Mouse (Mus musculus): Measurements from ENCODE around the gene Tspan18.

The Tspan18 gene

GRCm38 (mm10) chr2:93177668-93178312 is 156.5 kb downstream of the Tspan18 start:
- DNase-seq = peak; percentile 77 to 78

- DNase-seq = peak; percentile 94 to 96
Observed at GRCm38 (mm10) chr2:93176871-93177667, 157.2 kb downstream of the Tspan18 start.

GRCm38 (mm10) chr2:93176193-93176798 is 158.0 kb downstream of the Tspan18 start:
- DNase-seq = peak; percentile 87 to 89

GRCm38 (mm10) chr2:93175721-93176120 is 158.6 kb downstream of the Tspan18 start:
- peak; percentile 54 to 59 for DNase-seq

GRCm38 (mm10) chr2:93175278-93175677 is 159.0 kb downstream of the Tspan18 start:
- DNase-seq = no peak

GRCm38 (mm10) chr2:93174159-93174558 is 160.1 kb downstream of the Tspan18 start:
- peak in 1 of 2 experiments; percentile 61 for DNase-seq

GRCm38 (mm10) chr2:93172460-93172859 is 161.8 kb downstream of the Tspan18 start:
- DNase-seq = no peak

- no peak for DNase-seq
Observed at GRCm38 (mm10) chr2:93171929-93172328, 162.4 kb downstream of the Tspan18 start.

- DNase-seq = peak; percentile 74 to 80
Observed at GRCm38 (mm10) chr2:93170845-93171200, 163.5 kb downstream of the Tspan18 start.

GRCm38 (mm10) chr2:93170156-93170844 is 164.0 kb downstream of the Tspan18 start:
- no peak for DNase-seq

- no peak for DNase-seq
Observed at GRCm38 (mm10) chr2:93166734-93167406, 167.4 kb downstream of the Tspan18 start.

- DNase-seq = no peak
Observed at GRCm38 (mm10) chr2:93166295-93166694, 168.0 kb downstream of the Tspan18 start.

- no peak for DNase-seq
Observed at GRCm38 (mm10) chr2:93163750-93164335, 170.5 kb downstream of the Tspan18 start.

GRCm38 (mm10) chr2:93163317-93163716 is 171.0 kb downstream of the Tspan18 start:
- peak; percentile 67 to 69 for DNase-seq

- no peak for DNase-seq
Observed at GRCm38 (mm10) chr2:93162791-93163190, 171.5 kb downstream of the Tspan18 start.

- DNase-seq = no peak
Observed at GRCm38 (mm10) chr2:93161914-93162664, 172.2 kb downstream of the Tspan18 start.

- DNase-seq = peak; percentile 43 to 54
Observed at GRCm38 (mm10) chr2:93160467-93161035, 173.8 kb downstream of the Tspan18 start.

GRCm38 (mm10) chr2:93154486-93155032 is 179.7 kb downstream of the Tspan18 start:
- DNase-seq = no peak

GRCm38 (mm10) chr2:93153833-93154232 is 180.5 kb downstream of the Tspan18 start:
- peak; percentile 66 to 71 for DNase-seq

- peak; percentile 98 for DNase-seq
Observed at GRCm38 (mm10) chr2:93152883-93153491, 181.3 kb downstream of the Tspan18 start.

All from cerebellum, postnatal 10 days (tissue).